7 mouse cellular contexts compared by ENCODE assay signal in the genomic region with DNA sequence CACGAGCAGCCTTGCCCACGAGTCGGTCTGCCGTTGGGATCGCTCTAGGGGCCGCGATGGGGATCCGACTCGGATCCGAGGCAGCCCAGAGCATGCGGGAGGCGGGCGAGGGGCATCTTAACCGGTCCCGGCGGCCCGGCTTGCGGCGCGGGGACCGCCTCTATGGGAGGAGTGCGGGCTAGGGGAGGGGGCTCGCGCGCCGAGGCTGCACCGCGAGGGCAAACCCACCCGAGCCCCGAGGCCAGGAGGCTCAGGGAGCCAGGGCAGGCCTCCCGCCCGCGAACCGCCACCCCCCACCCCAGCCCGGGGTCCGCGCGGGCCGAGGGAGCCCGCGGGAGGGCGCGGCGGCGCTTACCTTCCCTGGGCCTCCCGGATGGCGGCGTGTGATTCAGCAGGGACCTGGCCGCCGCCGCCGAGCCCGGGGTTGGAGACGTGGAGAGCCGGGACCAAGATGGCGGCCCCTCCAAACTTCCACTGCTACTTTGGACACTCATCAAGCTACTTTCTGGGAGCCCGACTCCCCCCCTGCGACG. TPM values are rescaled to one million over a fixed set of nuclear protein-coding genes. Genes with fewer than 3 reads are reported as not detected.
DNase-seq lines count a peak whose midpoint lies in the region; ATAC-seq and TF ChIP-seq lines count a peak whose summit lies in the region.

No protein-coding gene starts in this region.

- peak; percentile 86 for DNase-seq in ZHBTc4 (ENCODE audit: low read depth, low spot score)
- DNase-seq in cerebellum, postnatal 14 days = peak; percentile 73 to 79
- DNase-seq in gastrocnemius, adult 18-20 months (ENCODE audit: low spot score) = peak; percentile 62
- DNase-seq in midbrain, embryonic 14.5 days = peak; percentile 80

- TF ChIP-seq POLR2A in small intestine, adult 2 months (IDR thresholded peaks at IDR 0.05; ENCODE audit: low read depth, low read length) = no peak

- WGBS in limb, embryonic 12.5 days = under 1% methylated on average over 59 of the region's 59 CpGs
- WGBS in midbrain, embryonic 14.5 days = under 1% methylated on average over 58 of the region's 59 CpGs
- WGBS in small intestine, adult 2 months = under 1% methylated on average over 59 of the region's 59 CpGs

- peak overlapping the region; percentile 100 for H3K27ac ChIP-seq in limb, embryonic 12.5 days
- peak overlapping the region; percentile 99 for H3K27ac ChIP-seq in midbrain, embryonic 14.5 days (replicated peaks; ENCODE audit: low read depth, low read length)
- H3K27ac ChIP-seq in small intestine, adult 2 months (ENCODE audit: insufficient read depth, low read depth, low read length) = peak overlapping the region; percentile 98

- no peak for TF ChIP-seq CTCF in small intestine, adult 2 months (IDR thresholded peaks at IDR 0.05; ENCODE audit: extremely low read depth, insufficient read length, insufficient replicate concordance, low read depth, low read length)

- peak overlapping the region; percentile 99 for H3K9ac ChIP-seq in limb, embryonic 12.5 days (replicated peaks)
- peak overlapping the region; percentile 94 for H3K9ac ChIP-seq in midbrain, embryonic 14.5 days (replicated peaks; ENCODE audit: low read length)

- no peaks in the 10 kb centered on the region for H3K9me3 ChIP-seq in limb, embryonic 12.5 days
- no peaks in the 10 kb centered on the region for H3K9me3 ChIP-seq in midbrain, embryonic 14.5 days (ENCODE audit: control insufficient read depth, low read length)

- peak overlapping the region; percentile 87 for H3K4me3 ChIP-seq in limb, embryonic 12.5 days (replicated peaks)
- H3K4me3 ChIP-seq in midbrain, embryonic 14.5 days (replicated peaks; ENCODE audit: low read depth, low read length) = peak overlapping the region; percentile 88
- H3K4me3 ChIP-seq in small intestine, adult 2 months (ENCODE audit: low read depth, low read length) = peak overlapping the region; percentile 92

- peak overlapping the region; percentile 69 for H3K4me2 ChIP-seq in limb, embryonic 12.5 days
- peak overlapping the region; percentile 73 for H3K4me2 ChIP-seq in midbrain, embryonic 14.5 days (ENCODE audit: low read length)

- peaks cover 14% of the 10 kb centered on the region for H3K4me1 ChIP-seq in limb, embryonic 12.5 days (replicated peaks)
- peaks cover 8% of the 10 kb centered on the region; the same call in 1 of the 2 replicates for H3K4me1 ChIP-seq in midbrain, embryonic 14.5 days (ENCODE audit: control insufficient read depth, insufficient read depth, low read length)
- H3K4me1 ChIP-seq in small intestine, adult 2 months (ENCODE audit: control insufficient read depth, insufficient read depth, insufficient read length, low read length) = peaks cover 4% of the 10 kb centered on the region; the same call in 1 of the 2 replicates

- peak; percentile 27 for ATAC-seq in inflammation-experienced regulatory T-cells, adult 6 months
- peak; percentile 84 for ATAC-seq in limb, embryonic 12.5 days (ENCODE audit: insufficient number of reproducible peaks, insufficient read depth, low FRiP score, low TSS enrichment, low read depth)
- peak; percentile 79 for ATAC-seq in midbrain, embryonic 14.5 days (ENCODE audit: low FRiP score, low TSS enrichment)

- H3K27me3 ChIP-seq in limb, embryonic 12.5 days = no peaks in the 10 kb centered on the region
- H3K27me3 ChIP-seq in midbrain, embryonic 14.5 days (ENCODE audit: control insufficient read depth, insufficient read depth, low read length) = no peaks in the 10 kb centered on the region
- no peaks in the 10 kb centered on the region for H3K27me3 ChIP-seq in small intestine, adult 2 months (ENCODE audit: control insufficient read depth, insufficient read depth, low read length)

- H3K36me3 ChIP-seq in limb, embryonic 12.5 days = no peaks in the 10 kb centered on the region
- no peaks in the 10 kb centered on the region for H3K36me3 ChIP-seq in midbrain, embryonic 14.5 days (ENCODE audit: control insufficient read depth, insufficient read depth, low read length)
- H3K36me3 ChIP-seq in small intestine, adult 2 months (ENCODE audit: control insufficient read depth, insufficient read depth, low read length) = no peaks in the 10 kb centered on the region

RNA-seq across cellular contexts. Expression of gene Tlk1, which starts 0.6 kb away (rescaled TPM):
- 10 to 100 TPM; 40.4 to 47.1 TPM for total RNA-seq in gastrocnemius, adult 18-20 months (2021)
- 10 to 100 TPM; 30.5 to 45.3 (median 44.1) TPM for polyA plus RNA-seq in inflammation-experienced regulatory T-cells, adult 6 months (2017; shearing (Covaris generic))
- 36.7 and 46.8 TPM in 2 replicates for polyA plus RNA-seq in limb, embryonic 12.5 days (2016; fragmentation: Nextera tagmentation; extraction: Ambion mirVana)
- polyA plus RNA-seq in midbrain, embryonic 14.5 days (2014; fragmentation: Nextera tagmentation; extraction: Ambion mirVana) = 23.6 and 27.5 TPM in 2 replicates
- 2.3 and 6.5 TPM in 2 replicates for polyA plus RNA-seq in small intestine, adult 2 months (2012; rRNA removed)

Comparison
In these comparisons a context has a peak if more than half of its experiments do, and no peak if none do; other contexts are left out.
1. Peak in every context shown above with its lines: DNase-seq, ATAC-seq, H3K4me3 ChIP-seq and H3K27ac ChIP-seq.
2. ATAC-seq: peak in every context shown above with its lines; median percentile 84 in limb, embryonic 12.5 days; 79 in midbrain, embryonic 14.5 days; 27 in inflammation-experienced regulatory T-cells, adult 6 months.